Mouse (Mus musculus): ENCODE measurements around the gene Peak1. TPM values are rescaled to one million over a fixed set of nuclear protein-coding genes. Genes with fewer than 3 reads are reported as not detected.

Peak1 gene
- polyA plus RNA-seq, 2 experiments from 2014 or later: 17.6 to 18.4 TPM

GRCm38 (mm10) chr9:56309079-56309478 is 108.8 kb downstream of the Peak1 start:
- no peak for ATAC-seq

- ATAC-seq: no peak
Measured at GRCm38 (mm10) chr9:56304526-56304925, 113.3 kb downstream of the Peak1 start.

GRCm38 (mm10) chr9:56302921-56303465 is 114.9 kb downstream of the Peak1 start:
- ATAC-seq: no peak

- ATAC-seq: no peak
Measured at GRCm38 (mm10) chr9:56290019-56290418, 127.8 kb downstream of the Peak1 start.

GRCm38 (mm10) chr9:56282481-56282880 is 135.4 kb downstream of the Peak1 start:
- no peak for ATAC-seq

GRCm38 (mm10) chr9:56273576-56273975 is 144.3 kb downstream of the Peak1 start:
- ATAC-seq: no peak

GRCm38 (mm10) chr9:56272247-56272598 is 145.6 kb downstream of the Peak1 start:
- ATAC-seq: no peak

- ATAC-seq: no peak
Measured at GRCm38 (mm10) chr9:56271326-56272246, 146.3 kb downstream of the Peak1 start.

- no peak for ATAC-seq
Measured at GRCm38 (mm10) chr9:56269101-56269500, 148.8 kb downstream of the Peak1 start.

- ATAC-seq: no peak
Measured at GRCm38 (mm10) chr9:56266200-56266815, 151.6 kb downstream of the Peak1 start.

GRCm38 (mm10) chr9:56265460-56266199 is 152.2 kb downstream of the Peak1 start:
- no peak for ATAC-seq

- ATAC-seq: peak; percentile 38
Measured at GRCm38 (mm10) chr9:56265022-56265360, 152.9 kb downstream of the Peak1 start.

- ATAC-seq: peak; percentile 85
Measured at GRCm38 (mm10) chr9:56264308-56265021, 153.4 kb downstream of the Peak1 start.

GRCm38 (mm10) chr9:56263055-56263454 is 154.8 kb downstream of the Peak1 start:
- no peak for ATAC-seq

- no peak for ATAC-seq
Measured at GRCm38 (mm10) chr9:56260495-56261136, 157.3 kb downstream of the Peak1 start.

- ATAC-seq: no peak
Measured at GRCm38 (mm10) chr9:56259790-56260494, 157.9 kb downstream of the Peak1 start.

GRCm38 (mm10) chr9:56258261-56258790 is 159.5 kb downstream of the Peak1 start:
- peak; percentile 86 for ATAC-seq

GRCm38 (mm10) chr9:56257227-56258000 is 160.5 kb downstream of the Peak1 start:
- no peak for ATAC-seq

GRCm38 (mm10) chr9:56255676-56256432 is 162.0 kb downstream of the Peak1 start:
- no peak for ATAC-seq

Data from CD4-positive, CD25-positive, alpha-beta regulatory T cell, adult 4 months (primary cell).